Mouse (Mus musculus) heart, postnatal 36 days (tissue): Measurements from ENCODE around the gene Dgcr2. TPM values are rescaled to one million over a fixed set of nuclear protein-coding genes. Genes with fewer than 3 reads are reported as not detected.
A peak's percentile ranks its signal among the peaks of the same experiment; 100 is the strongest.

Experiments
- DNase-seq, 2 experiments: peaks; one replicate each; pipeline ENCODE4 v3.0.0; 2021 to 2022
- intact Hi-C: fragments of 180-260 bp; cut with DNase I; formaldehyde crosslinking; loops from one replicate; pipeline ENCODE4 v1.15.1; 2025
- total RNA-seq, 2 experiments: library from RNA; stranded (reverse); gene quantifications; 2 replicates each; pipeline ENCODE4 v1.2.3; 2021

The Dgcr2 gene
- total RNA-seq, 2 experiments from 2014 or later, result 47.3 to 48.6 TPM

DNA sequence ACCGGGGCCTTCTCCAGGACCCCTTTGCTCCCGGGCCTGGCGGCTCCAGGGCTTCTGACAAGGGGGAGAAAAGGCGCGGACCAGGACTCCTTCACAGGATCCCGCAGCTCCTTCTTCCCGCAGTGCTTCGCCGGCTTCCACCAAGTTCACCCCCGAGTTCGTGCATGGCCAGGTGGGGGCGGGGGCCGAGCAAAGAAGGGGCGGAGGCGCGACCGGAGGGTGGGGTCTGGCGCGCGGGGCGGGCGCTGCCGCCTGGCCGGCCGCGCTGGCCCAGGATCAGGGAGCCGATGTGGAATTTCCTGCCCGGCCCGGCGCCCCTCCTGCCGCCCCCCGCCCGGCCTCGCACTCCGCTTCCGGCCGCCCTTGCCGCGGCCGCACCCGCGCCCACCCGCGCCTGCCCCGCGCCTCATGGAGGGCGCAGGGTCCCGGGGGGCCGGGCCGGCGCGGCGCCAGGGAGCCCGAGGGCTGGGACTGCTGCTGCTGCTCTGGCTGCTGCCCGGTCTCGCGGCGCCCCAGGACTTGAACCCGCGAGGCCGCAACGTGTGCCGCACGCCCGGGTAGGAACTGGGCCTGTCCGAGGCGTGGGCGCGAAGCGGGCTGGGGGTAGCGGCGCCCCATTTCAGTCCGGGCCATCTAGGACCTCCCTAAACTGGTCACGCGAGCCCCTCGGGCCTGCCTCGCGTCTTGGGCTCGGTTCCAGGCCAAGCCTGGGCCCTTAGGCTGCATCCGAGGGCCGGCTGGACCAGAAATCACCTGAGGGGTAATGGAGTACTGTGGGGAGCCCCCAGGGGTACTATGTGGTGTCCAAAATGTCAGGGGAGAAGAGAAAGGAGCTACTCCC, 101.2 kb downstream of the Dgcr2 start, which contains the start of gene Scarf2:
Gene Scarf2, plus strand, starts transcription at position 312 of the 841 bp plus-strand sequence.
- peak; percentile 70 to 71 for DNase-seq
- intact Hi-C loops, result no loop called here

DNA sequence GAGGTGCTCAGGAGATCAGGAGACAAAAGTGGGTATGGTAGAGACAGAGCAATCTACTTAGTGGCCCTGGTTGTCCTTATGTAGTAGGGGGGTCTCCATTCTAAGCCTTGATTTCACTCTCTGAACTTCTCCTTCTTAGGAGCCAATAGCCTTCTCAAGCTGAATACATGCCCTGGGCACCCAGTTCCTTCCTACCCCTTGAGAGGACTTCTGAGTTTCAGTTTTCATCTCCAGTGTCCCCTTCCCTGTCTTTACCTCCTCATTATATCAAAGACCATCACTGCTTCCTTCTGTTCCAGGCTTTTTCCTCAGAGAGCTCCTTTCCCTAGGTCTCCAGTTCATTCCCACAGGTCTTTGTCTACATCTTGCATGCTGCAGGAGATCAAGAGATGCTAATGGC, 101.8 kb downstream of the Dgcr2 start:
- intact Hi-C loops, result no loop called here
- DNase-seq, result no peak

DNA sequence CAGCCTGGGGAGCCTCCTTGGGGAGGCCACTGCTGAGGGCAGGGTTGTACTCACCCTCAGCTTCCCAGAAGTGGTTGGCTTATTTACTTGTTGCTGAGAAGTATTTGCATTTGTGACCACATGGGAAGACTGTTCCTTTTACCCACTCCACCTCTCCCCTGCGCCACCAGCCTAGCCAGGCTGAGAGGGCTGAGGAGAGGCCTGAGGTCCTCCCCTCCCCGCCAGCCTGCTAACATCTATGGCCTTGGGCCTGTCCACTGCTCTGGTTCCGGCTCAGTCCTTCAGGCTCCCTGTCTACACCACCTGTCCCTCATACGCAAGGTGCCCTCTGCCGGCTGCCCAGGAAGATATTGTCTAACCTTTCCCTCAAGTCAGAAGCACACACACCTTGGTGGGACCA, 102.7 kb downstream of the Dgcr2 start:
- no peak for DNase-seq
- intact Hi-C loops, result no loop called here

DNA sequence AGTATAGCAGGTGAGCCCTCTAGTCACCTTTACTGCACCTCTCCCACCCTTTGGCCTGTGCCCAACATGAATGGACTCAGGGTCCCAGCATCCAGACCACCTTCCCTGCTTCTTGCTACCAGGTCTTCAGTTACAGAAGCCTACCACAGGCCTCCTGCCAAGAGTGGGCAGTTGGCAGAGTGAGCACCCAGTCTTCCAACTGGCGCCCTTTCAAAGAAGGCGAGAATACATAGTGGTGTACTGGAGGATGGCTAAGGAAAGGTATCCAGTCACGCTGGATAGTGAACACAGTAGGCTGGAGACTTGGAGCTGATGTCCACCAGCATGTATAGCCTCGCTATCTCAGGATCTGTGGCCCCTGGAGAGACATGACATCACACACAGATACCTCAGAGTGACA, 104.3 kb downstream of the Dgcr2 start:
- DNase-seq, result no peak
- intact Hi-C loops, result no loop called here

DNA sequence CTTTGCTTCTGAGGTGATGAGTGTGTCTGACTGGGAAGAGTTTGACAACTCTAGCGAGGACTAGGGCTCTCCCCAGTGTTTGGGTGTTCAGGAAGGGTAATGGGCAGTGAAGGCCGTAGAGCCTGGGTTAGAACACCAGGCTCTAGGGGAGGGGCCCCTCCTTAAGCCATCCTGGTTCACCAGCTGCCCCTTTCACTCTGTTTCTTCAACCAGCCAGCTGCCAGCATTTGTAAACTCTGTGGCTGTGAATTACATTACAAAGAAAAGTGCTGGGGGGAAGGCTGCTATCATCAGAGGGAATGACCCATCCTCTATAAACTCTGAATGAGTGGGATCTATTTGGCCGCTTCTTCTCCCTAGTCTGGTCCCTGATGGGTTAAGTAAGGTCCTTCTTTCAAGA, 105.6 kb downstream of the Dgcr2 start:
- intact Hi-C loops, result no loop called here
- DNase-seq, result no peak

Other genes with a start within 250 kb of the Dgcr2 start
- 10 to 100 TPM; 26.2 to 26.6 TPM for gene Med15, start 165.7 kb downstream of the Dgcr2 start, total RNA-seq
- 10 to 100 TPM; 17.2 to 20.2 TPM for gene Klhl22, start 138.9 kb downstream of the Dgcr2 start, total RNA-seq
- gene Scarf2, start 101.3 kb downstream of the Dgcr2 start, total RNA-seq, result 1 to 10 TPM; 4.5 to 4.9 TPM
- not detected for gene B830017H08Rik, start 65.4 kb downstream of the Dgcr2 start, total RNA-seq
- gene Car15, start 60.2 kb downstream of the Dgcr2 start, total RNA-seq, result 1 to 10 TPM; 2.1 TPM
- gene Gm20518, start 6.9 kb downstream of the Dgcr2 start, total RNA-seq, result under 1 TPM; 0.16 to 0.17 TPM
- under 1 TPM; 0.11 to 0.14 TPM for gene Tssk1, start 4.3 kb downstream of the Dgcr2 start, total RNA-seq
- gene Tssk2, start 75 bp upstream of the Dgcr2 start, total RNA-seq, result not detected
- gene Ess2, start 12.8 kb upstream of the Dgcr2 start, total RNA-seq, result 10 to 100 TPM in 1 of 2 experiments, 1 to 10 TPM in 1; 8.7 to 10.6 TPM
- gene Gsc2, start 16.5 kb upstream of the Dgcr2 start, total RNA-seq, result not detected
- 10 to 100 TPM in 1 of 2 experiments, 1 to 10 TPM in 1; 5.9 to 13.9 TPM for gene Slc25a1, start 29.7 kb upstream of the Dgcr2 start, total RNA-seq
- gene Vpreb2, start 81.9 kb upstream of the Dgcr2 start, total RNA-seq, result not detected
- 10 to 100 TPM; 43.2 to 44.0 TPM for gene Dgcr6, start 154.3 kb upstream of the Dgcr2 start, total RNA-seq
- gene Prodh, start 191.6 kb upstream of the Dgcr2 start, total RNA-seq, result 10 to 100 TPM; 23.6 to 28.4 TPM
- 1 to 10 TPM; 2.1 to 6.0 TPM for gene Rtn4r, start 229.1 kb upstream of the Dgcr2 start, total RNA-seq